Mouse (Mus musculus): ENCODE results near the gene Csnk1g1.

Csnk1g1 gene

DNA sequence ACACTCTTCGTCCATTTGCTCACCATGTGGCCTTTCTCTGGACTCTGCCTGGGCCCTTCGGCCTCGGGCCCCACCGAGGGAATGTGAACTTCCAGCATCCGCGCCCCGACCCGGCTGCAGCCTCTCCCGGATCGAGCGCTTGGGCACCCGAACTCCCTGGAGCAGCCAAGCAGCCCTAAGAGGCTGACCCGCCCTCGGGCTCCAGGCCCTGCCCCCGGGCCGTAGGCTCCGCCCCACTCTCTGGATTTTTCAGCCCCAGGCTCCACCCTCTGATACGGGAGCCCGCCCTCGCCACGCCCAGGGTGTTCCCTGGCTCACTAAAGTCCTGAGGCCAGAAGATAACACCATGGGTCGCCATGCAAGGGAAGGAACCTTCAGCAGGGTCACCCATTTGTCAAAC lies 160.9 kb downstream of the Csnk1g1 start, which contains the start of gene Snx22:
Snx22 (minus strand) TSS at position 137 of the 400 bp plus-strand sequence.
- peak; percentile 91 to 95 for DNase-seq

DNA sequence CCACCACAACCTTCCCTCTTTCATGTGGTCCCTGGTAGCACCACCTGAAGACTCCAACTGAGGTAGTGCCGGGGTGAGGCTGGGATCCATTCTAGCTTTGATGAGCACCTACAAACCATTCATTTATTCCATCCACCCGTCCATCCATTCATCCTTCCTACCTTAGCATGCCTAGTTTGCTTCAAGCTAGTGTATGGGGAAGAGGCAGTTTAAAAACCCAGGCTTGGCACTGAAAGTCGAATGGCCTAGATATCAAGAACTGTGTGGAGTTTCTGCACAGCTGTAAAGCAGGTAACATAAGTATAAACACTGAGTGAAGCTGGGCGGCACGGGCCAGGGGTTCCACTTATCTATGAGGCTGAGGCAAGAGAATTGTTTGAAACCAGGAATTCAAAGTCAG lies 161.4 kb downstream of the Csnk1g1 start:
- no peak for DNase-seq

DNA sequence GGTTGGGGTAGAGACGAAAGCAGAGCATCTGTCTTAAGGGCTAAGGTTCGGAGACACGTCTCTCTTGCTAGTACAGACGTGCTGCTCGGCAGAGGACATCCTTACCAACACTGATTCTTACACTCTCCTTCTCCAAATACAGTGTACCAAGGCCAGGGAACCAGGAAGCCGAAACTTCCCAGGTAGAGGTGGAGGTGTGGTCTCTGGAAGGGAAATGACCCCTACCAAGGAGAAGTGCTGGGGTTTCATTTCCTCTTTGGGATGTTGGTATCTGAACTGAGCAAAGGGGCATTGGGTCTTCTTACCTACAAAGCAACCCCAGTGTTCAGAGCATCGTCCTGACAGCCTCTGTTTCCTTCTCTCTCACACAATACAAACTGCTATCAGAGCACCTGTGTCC lies 164.0 kb downstream of the Csnk1g1 start:
- no peak for DNase-seq

DNA sequence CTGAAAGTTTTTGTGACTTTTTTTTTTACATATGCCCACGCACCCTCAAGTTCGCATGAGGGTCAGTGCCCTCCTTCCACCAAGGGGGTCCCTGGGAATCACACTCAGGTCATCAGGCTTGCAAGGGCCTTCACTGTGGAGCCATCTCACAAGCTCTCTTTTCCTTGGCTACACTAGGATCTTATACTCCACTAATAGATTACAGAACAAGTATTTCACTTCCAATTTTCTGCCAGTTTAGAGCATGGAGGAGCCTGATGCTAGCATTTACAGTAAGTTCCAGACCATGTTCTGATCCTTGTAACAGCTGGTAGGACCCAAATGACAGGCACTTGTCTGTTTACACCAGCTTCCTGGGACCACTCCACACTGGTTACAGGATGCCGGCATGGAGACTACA lies 169.3 kb downstream of the Csnk1g1 start:
- DNase-seq: no peak

DNA sequence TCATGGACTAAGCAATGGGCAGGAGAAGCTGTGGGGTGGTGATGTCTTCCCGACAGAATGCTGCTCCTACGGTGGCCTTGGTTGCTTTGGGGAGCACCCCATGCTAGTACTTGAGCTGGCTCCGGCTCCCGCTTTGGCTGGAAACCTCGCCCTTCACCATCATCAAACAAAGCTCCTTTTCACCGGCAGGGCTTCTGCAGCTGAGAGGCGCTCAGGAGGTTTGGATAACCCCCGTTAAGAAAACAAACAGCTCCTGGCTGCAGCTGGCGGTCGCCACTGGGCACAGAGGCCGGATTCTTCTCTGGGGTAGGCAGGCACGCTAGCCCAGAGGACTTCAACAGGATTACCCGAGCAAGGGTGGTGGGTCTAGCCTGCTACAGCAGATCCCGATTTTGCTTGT lies 169.8 kb downstream of the Csnk1g1 start:
- no peak for DNase-seq

DNA sequence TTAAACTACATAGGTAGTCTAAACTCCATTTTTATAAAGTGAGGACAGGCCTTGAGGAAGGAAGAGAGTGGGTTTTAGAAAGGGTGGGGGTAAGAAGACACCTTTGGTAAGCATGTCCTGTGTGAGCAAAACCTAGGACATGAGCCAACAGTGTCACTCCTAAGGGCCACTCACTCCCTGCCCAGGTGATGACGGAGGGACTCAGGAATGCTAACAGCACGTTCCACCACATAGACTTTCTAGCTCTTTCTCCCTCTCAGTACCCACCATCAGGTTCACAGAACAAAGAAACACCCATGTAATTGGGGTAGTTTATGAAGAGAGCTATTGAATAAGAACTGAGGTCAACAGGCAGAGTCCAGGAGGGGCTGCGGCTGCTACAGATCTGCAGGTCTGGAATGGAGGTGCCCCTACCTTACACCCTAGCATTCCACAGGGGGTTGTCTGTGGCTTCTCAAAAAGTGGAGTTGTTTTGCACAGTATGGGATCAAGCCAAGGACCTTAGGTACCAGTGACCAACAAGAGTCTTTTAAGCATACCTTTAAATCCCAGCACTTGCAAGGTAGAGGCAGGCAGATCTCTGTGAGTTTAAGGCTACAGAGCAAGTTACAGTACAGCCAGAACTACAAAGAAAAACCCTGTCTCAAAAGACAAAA lies 172.2 kb downstream of the Csnk1g1 start:
- no peak for DNase-seq

DNA sequence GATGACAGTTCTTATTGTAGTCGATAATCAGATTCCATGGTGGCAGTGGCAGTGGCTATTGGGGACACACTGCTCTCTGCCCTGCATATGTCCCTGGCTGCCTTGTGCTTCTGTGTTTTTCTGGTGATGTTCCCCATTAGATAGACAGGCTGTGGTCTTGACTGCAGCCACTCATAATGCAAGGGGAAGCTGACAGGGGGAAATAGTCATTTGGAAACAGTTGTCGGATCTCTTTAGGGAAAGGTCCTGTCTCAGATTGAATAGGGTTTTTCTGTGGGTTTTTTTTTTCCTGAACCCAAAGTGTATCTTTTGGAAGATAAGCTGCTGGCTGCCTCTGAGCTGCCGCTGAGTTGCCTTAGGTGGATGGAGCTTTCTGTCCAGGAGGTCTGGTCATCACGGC lies 173.3 kb downstream of the Csnk1g1 start:
- DNase-seq: no peak

DNA sequence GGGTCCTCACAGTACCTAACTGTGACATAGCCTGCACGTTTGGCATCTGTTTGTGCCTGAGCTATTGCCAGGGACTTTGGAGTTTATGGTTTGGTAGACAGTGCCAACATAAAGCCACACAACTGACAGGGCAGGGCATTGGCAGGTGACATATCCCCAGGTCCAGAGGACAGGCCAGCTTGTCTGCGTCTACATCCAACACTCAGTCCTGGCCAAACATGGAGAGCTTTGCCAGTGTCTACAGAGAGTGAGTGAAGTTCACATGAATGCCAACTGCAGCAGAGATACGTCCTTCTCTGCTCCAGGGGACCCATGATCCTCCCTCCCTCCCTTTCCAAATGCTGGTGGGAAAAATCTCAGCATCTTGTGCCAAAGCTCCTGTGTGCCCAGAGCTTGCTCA lies 175.4 kb downstream of the Csnk1g1 start:
- DNase-seq: no peak

DNA sequence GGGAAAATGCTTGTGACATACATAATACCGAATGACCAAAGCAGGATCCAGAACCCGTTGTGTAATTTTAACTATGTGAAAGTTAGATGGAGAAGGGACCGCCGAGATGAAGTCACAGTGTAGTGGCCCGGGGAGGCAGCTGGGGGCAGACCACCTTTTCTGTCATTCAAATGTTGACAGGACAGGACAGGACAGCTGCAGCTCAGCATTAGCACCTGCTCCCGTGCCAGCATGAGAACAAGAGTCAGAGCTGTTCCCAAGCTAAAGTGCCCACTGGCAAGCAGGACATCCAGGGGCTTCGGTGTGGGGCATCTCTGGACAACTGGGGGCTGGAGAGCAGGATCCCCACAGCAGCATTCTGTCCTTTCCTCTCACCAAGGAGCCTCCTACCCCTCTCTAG lies 178.3 kb downstream of the Csnk1g1 start:
- DNase-seq: no peak

DNA sequence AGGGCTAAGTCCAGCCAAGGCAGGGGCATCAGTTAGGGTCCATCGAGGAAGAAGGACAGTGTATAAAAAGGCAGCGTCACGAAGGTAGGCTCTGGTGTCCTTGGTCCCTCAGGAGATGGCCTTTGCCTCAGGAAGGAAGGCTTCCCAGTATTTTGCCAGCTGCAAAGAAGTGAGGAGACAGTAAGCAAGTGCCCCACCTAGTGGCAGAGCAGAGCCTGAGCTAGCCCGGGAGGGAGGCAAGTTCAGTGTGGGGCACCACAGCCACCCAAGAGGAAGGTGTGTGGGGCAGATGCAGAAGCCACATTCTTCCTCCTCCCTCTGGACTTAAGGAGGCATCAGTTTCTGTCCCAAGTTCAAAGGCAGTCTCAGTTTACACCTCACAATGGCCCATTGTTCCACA lies 179.7 kb downstream of the Csnk1g1 start:
- peak; percentile 62 to 81 for DNase-seq

DNA sequence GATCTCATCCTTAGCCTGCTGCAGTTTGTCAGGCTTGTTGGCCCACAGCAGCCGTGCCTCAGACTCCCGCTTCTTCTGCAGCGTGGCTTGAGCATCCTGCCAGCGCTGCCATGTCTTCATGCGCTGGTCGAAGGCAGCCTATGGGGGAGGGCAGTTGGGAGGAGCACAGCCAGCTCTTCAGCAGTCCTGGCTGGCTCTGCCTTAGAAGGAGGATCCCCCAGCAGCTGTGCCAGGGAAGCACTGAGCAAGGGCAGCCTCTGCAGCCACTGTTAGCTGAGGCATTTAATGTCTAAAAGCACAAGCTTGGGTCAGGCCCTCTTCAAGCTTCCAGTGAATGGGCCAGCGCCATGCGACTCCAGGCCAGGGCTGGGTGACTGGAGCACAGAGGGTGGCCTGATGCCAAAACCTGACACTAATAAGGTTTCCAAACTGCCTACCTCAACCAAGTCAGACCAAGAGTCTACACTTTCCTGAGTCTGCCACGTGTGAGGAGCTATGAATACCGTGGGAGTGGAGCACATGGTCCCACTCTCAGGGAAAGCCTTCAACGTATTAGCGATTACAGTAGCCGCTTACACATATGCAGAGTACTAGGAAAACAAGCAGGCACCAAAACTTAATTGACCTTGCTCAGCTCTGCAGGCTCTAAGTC lies 182.0 kb downstream of the Csnk1g1 start:
- no peak for DNase-seq

DNA sequence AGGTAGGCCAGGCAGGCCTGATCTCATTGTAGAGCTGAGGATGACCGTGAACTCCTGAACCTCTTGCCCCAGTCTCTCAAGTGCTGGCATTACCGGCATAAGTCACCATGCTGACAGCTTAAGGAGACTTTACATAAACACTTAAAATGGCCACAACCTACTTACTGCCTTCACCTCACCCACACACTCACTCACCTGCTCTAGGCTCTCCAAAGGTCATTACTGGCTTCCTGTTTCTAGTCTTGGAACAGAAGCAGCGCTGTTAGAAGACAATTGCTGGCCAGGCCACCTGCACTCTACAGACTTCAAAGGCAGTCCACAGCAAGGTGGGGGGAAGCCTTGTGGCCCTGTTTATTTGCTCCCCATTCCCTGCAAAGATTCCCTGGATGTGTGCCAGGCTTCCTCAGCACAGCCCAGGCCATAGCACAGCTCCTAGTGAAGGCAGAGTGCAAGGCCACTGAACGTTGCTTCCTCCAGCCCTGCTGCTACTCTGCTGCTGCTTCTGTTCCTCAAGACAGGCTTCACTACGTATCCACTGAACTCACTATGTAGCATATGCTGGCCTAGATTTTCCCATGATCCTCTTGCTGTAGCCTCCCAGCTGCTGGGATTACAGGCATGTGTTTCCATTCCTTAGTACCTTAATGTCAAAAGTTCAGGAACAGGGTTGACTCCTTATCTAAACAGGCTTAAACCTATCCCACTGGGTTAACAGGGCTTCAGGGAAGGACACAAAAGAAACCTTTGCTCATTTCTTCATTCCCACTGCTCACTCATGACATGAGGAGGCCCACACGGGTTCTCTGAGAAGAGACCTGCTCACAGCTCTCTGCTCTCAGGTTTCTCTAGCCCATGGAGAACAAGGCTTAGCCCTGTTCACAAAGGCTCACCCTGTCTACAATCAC lies 182.9 kb downstream of the Csnk1g1 start:
- DNase-seq: no peak

DNA sequence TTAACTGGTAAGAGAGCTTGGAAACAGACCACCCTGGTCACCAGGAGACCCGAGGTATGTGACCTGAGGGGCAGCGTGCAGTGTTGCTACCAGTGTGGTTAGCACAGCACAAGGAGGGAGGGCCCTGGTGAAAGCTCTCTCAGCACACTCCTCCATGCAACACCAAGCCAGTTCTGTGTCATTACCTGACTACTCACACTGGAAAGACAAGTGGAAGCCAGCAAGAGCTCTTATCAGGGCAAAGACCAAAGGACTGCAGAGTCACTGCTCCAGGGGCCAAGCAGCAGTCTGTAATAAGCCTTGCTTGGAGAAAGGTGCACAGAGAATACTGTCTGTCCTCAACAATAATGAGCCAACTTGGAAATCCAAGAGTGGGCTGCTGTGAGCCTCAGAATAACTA lies 183.9 kb downstream of the Csnk1g1 start:
- DNase-seq: no peak
